Mouse (Mus musculus) megakaryocyte-erythroid progenitor cell, adult 5 weeks (primary cell): ENCODE measurements around the gene Pla2g10. TPM values are rescaled to one million over a fixed set of nuclear protein-coding genes. Genes with fewer than 3 reads are reported as not detected.

Experiments used
- polyA plus RNA-seq: library from polyadenylated mRNA; stranded (reverse); fragments of >175 nt; gene quantifications from 2 replicates; pipeline ENCODE4 v1.2.3, GENCODE M21; 2012

Gene Pla2g10
- polyA plus RNA-seq, result not detected in 2 replicates

GRCm38 (mm10) chr16:13730285-13731255, at the start of gene Pla2g10:
TSS of gene Pla2g10 (minus strand) at chr16:13730983.

GRCm38 (mm10) chr16:13671685-13672385, 58.9 kb downstream of the Pla2g10 start, which contains the start of the genes Bfar and 3110001I22Rik:
TSS of gene Bfar (plus strand) at chr16:13671858.
TSS of gene 3110001I22Rik (plus strand) at chr16:13671929.

GRCm38 (mm10) chr16:13667878-13668343, 62.9 kb downstream of the Pla2g10 start, which contains the start of gene Parn:
TSS of gene Parn (minus strand) at chr16:13668170.

Other genes starting within 250 kb of the Pla2g10 start
- 34.8 and 37.5 TPM in 2 replicates for gene Parn, start 62.8 kb downstream of the Pla2g10 start, polyA plus RNA-seq
- 3.1 and 4.2 TPM in 2 replicates for gene Bfar, start 59.1 kb downstream of the Pla2g10 start, polyA plus RNA-seq
- gene 3110001I22Rik, start 59.1 kb downstream of the Pla2g10 start, polyA plus RNA-seq, result 1.5 and 1.7 TPM in 2 replicates
- 11.3 and 12.5 TPM in 2 replicates for gene Rrn3, start 49.7 kb upstream of the Pla2g10 start, polyA plus RNA-seq
- 18.8 and 22.9 TPM in 2 replicates for gene Ntan1, start 87.9 kb upstream of the Pla2g10 start, polyA plus RNA-seq
- 50.1 and 57.6 TPM in 2 replicates for gene Pdxdc1, start 172.1 kb upstream of the Pla2g10 start, polyA plus RNA-seq
- 0.02 and 0.07 TPM in 2 replicates for gene Mpv17l, start 172.2 kb upstream of the Pla2g10 start, polyA plus RNA-seq